Mouse (Mus musculus): ENCODE results near the gene Hgd. TPM values are rescaled to one million over a fixed set of nuclear protein-coding genes. Genes with fewer than 3 reads are reported as not detected.

Hgd gene
- polyA plus RNA-seq, 1 experiment, result 0.31 TPM

DNA sequence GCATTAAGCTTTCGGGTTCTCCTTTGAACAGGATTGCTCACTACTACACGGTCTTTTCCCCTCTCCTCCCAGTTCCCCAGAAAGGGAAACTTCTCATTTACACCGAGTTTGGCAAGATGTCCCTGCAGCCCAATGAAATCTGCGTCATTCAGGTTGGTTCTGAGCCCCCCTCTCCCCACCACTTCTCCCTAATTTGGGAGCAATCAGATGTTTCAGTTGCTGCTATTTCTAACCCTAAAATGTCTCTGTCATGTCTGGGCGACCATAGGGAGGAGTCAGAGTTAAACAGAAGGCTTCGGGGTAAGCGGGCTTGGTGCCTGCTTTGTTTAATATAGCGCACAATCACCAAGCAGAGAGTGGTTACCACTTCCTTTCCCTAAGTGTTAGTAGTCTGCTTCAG lies 36.2 kb downstream of the Hgd start:
- TF ChIP-seq CTCF (IDR thresholded peaks at IDR 0.05; ENCODE audit: insufficient read depth, low read length), result no peak
- no peak for TF ChIP-seq POLR2A (IDR thresholded peaks at IDR 0.05; ENCODE audit: borderline replicate concordance, extremely low read depth, low read depth, low read length)
- Histone ChIP-seq H3K4me1 (ENCODE audit: control insufficient read depth, insufficient read depth, low read length) (no peaks in the 10 kb centered on the region), H3K4me3 (replicated peaks; ENCODE audit: extremely low read depth, low read depth, low read length) (no peak overlapping the region)
- no peak for DNase-seq
- WGBS, result 63% methylated on average over 8 of the region's 8 CpGs

DNA sequence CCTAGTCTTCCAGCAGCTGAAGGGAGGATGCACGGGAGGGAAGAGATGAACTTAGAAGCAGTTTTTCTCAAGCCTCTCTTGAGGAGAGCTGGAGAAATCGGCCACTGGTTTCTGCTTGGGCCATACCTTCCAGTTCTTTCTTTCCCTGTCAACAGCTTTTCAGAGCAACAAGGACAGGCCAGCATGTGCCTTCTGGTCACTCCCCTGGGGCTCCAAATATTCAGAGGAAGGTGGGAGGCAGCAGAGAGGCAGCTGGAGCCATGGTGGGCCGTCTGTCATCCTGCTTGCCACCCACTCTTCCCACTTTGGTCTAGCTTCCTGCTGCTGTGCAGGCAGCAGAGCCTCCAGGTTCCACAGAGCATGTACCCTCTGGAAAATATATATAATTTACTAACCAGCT lies 37.7 kb downstream of the Hgd start:
- H3K4me1 ChIP-seq (ENCODE audit: control insufficient read depth, insufficient read depth, low read length), result no peaks in the 10 kb centered on the region
- TF ChIP-seq CTCF (IDR thresholded peaks at IDR 0.05; ENCODE audit: insufficient read depth, low read length), result no peak
- no peak for TF ChIP-seq POLR2A (IDR thresholded peaks at IDR 0.05; ENCODE audit: borderline replicate concordance, extremely low read depth, low read depth, low read length)
- 42% methylated on average over 3 of the region's 3 CpGs for WGBS
- no peak overlapping the region for H3K4me3 ChIP-seq (replicated peaks; ENCODE audit: extremely low read depth, low read depth, low read length)
- no peak for DNase-seq

DNA sequence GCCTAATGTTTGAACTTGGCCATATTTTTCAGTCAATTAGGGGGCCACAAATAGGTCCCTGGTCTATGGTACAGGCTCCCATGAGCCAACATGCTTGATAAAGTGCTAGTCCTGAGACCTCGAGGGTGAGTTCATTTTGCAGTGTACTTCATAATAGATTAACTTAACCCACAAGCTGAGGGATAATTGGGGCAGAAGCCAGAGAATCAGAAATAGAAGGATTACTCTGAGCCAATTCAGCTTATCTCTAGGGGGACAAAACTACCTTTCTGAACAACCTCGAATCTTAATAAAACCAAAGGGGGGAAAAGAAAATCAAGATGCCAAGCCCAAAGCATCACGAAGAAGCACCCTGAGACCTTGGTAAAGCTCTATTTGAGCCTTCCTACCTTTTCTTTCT lies 42.5 kb downstream of the Hgd start:
- no peak for DNase-seq
- H3K4me1 ChIP-seq (ENCODE audit: control insufficient read depth, insufficient read depth, low read length), result no peaks in the 10 kb centered on the region
- TF ChIP-seq POLR2A (IDR thresholded peaks at IDR 0.05; ENCODE audit: borderline replicate concordance, extremely low read depth, low read depth, low read length) (no peak), CTCF (IDR thresholded peaks at IDR 0.05; ENCODE audit: insufficient read depth, low read length) (no peak)
- 75% methylated on average over 3 of the region's 3 CpGs for WGBS
- H3K4me3 ChIP-seq (replicated peaks; ENCODE audit: extremely low read depth, low read depth, low read length), result no peak overlapping the region

DNA sequence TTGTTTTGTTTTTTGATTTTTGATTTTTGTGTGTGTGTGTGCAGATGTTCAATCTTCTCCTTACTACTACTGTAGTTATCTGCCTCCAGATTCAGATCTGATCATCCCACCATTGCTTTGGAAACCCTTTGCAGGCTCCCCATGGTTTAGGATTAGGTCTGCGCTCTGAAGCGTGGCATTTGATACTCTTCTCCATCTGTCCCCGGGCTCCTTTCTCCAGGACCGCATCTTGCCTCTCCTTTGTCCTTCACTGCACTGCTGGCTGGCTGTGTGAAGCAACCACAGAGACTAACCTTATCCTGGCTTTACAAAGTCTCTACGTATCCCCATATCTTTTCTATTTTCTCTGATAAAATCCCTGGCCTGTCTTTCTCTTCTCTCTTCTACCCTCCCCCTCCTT lies 43.0 kb downstream of the Hgd start:
- TF ChIP-seq CTCF (IDR thresholded peaks at IDR 0.05; ENCODE audit: insufficient read depth, low read length) (no peak), POLR2A (IDR thresholded peaks at IDR 0.05; ENCODE audit: borderline replicate concordance, extremely low read depth, low read depth, low read length) (no peak)
- Histone ChIP-seq H3K4me3 (replicated peaks; ENCODE audit: extremely low read depth, low read depth, low read length) (no peak overlapping the region), H3K4me1 (ENCODE audit: control insufficient read depth, insufficient read depth, low read length) (no peaks in the 10 kb centered on the region)
- DNase-seq, result no peak
- WGBS, result 74% methylated on average over 5 of the region's 5 CpGs

DNA sequence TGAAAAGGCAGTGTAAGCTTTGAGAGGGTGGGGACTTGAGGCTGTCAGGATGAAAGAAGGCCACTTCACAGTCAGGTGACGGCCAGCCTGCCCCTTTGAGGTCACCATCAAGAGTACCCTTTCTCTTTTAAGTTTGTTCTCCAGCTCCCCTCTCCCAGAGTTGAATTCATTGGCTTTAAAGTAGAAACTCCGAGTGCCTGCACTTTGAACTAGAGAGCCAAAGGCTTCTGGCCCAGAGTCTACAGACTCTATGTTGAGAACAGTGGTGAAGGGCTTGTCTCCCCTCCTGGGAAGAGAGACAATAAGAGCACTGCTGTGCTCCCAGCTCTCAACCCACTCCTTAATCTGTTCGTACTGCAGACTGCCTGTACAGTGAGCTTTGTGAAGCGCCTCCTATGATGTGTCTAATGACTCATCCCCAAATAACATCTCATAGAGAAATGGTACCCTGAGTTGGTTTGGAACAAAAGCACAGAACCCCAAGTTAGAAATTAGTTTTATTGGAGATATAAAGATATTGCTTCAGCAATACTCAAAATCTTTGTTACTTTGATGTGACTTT lies 46.5 kb downstream of the Hgd start:
- TF ChIP-seq CTCF (IDR thresholded peaks at IDR 0.05; ENCODE audit: insufficient read depth, low read length) (no peak), POLR2A (IDR thresholded peaks at IDR 0.05; ENCODE audit: borderline replicate concordance, extremely low read depth, low read depth, low read length) (no peak)
- H3K4me3 ChIP-seq (replicated peaks; ENCODE audit: extremely low read depth, low read depth, low read length), result no peak overlapping the region
- H3K4me1 ChIP-seq (ENCODE audit: control insufficient read depth, insufficient read depth, low read length), result no peaks in the 10 kb centered on the region
- WGBS, result 64% methylated on average over 4 of the region's 4 CpGs
- DNase-seq, result no peak

DNA sequence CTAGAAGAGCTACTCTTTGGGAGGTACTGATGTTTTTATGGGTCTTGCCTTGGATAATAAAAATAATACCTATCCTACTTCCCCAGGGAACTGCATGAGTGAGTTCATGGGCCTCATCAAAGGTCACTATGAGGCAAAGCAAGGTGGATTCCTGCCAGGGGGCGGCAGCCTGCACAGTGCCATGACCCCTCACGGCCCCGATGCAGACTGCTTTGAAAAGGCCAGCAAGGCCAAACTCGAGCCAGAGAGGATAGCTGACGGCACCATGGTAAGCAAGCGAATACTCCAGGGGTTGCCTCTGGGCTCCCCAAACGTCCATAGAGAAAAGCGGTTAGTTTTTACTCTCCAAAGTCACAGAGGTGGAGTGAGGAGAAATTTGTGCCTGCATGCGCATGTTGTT lies 48.4 kb downstream of the Hgd start:
- no peak for TF ChIP-seq POLR2A (IDR thresholded peaks at IDR 0.05; ENCODE audit: borderline replicate concordance, extremely low read depth, low read depth, low read length)
- no peak for TF ChIP-seq CTCF (IDR thresholded peaks at IDR 0.05; ENCODE audit: insufficient read depth, low read length)
- no peak overlapping the region for H3K4me3 ChIP-seq (replicated peaks; ENCODE audit: extremely low read depth, low read depth, low read length)
- DNase-seq, result no peak
- WGBS, result 77% methylated on average over 9 of the region's 9 CpGs
- H3K4me1 ChIP-seq (ENCODE audit: control insufficient read depth, insufficient read depth, low read length), result no peaks in the 10 kb centered on the region

DNA sequence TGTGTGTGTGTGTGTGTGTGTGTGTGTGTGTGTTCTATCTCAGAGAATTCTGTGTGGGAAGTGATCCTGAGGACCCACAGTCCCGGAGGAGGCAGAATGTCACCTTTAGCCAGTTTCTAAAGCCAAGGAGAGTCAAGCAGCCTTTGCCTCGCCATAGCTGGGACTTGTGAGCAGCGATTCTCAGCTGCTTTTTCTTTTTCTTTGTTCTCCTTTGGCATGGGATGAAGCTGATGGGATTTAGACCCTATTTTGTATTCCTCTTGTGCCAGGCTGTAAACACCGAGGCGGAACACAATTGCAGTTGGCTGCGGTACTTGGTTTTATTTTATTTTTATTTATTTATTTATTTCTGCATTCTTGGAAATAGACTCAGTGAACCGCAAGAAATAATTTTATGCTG lies 49.1 kb downstream of the Hgd start:
- no peaks in the 10 kb centered on the region for H3K4me1 ChIP-seq (ENCODE audit: control insufficient read depth, insufficient read depth, low read length)
- DNase-seq, result no peak
- 72% methylated on average over 7 of the region's 7 CpGs for WGBS
- TF ChIP-seq CTCF (IDR thresholded peaks at IDR 0.05; ENCODE audit: insufficient read depth, low read length), result no peak
- TF ChIP-seq POLR2A (IDR thresholded peaks at IDR 0.05; ENCODE audit: borderline replicate concordance, extremely low read depth, low read depth, low read length), result no peak
- no peak overlapping the region for H3K4me3 ChIP-seq (replicated peaks; ENCODE audit: extremely low read depth, low read depth, low read length)

DNA sequence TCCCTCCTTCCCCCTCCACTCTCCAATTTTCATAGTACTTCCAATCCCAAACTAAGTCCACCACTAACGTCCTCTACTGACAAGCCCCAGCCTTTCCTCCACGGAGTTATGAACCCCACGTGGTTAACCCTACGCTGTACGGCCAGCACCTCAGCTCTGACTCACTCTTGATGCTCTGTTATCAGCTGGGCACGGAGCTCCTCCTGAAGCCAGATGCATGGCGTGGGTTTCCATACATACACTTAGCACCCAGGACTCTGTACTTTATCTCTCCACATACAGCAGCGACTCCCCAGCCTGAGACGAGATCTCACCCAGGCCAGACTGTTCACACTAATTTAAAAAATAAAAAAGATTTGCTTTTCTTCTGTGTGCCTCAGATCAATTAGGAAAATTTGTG lies 54.6 kb downstream of the Hgd start:
- no peak for TF ChIP-seq POLR2A (IDR thresholded peaks at IDR 0.05; ENCODE audit: borderline replicate concordance, extremely low read depth, low read depth, low read length)
- no peak for TF ChIP-seq CTCF (IDR thresholded peaks at IDR 0.05; ENCODE audit: insufficient read depth, low read length)
- H3K4me3 ChIP-seq (replicated peaks; ENCODE audit: extremely low read depth, low read depth, low read length), result no peak overlapping the region
- H3K4me1 ChIP-seq (ENCODE audit: control insufficient read depth, insufficient read depth, low read length), result no peaks in the 10 kb centered on the region
- DNase-seq, result no peak
- WGBS, result 61% methylated on average over 9 of the region's 9 CpGs

DNA sequence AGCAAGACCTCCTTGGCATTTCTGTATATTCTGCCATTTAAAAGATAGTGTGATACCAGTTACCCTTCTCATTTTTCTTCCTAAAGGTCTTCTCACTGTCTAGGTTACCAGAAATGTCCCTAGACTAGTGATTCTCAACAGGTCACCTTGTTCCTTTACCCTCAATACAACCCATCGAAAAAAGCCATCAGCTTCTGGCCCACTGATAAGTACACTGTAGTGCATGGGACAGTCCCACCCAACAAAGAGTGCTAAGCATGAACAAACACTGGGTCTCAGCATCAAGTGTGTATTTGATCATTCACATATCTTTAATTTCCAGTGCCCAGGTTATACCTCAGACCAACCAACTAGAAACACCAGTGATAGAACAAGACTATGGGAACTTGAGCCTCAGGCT lies 55.1 kb downstream of the Hgd start:
- WGBS, result 76% methylated on average over 1 of the region's 1 CpGs
- H3K4me1 ChIP-seq (ENCODE audit: control insufficient read depth, insufficient read depth, low read length), result no peaks in the 10 kb centered on the region

DNA sequence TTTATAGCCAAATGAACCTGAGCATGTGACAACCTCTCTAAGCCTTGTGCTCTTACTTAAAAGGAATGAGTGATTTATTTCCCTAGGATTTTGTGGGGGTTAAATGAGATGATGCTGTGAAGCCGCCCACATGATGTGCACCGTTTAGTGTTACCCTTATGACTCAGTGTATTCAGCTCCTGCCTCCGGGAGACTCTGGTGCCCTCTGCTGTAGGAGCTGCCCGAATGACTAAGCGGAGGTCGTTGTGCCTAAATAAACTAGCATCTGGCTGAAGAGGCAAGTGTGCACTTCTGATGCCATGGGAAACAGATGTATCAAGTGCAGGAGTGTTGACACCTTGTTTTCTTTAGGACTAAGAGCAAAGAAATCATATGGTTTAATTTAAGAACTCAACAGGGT lies 56.2 kb downstream of the Hgd start:
- TF ChIP-seq POLR2A (IDR thresholded peaks at IDR 0.05; ENCODE audit: borderline replicate concordance, extremely low read depth, low read depth, low read length) (no peak), CTCF (IDR thresholded peaks at IDR 0.05; ENCODE audit: insufficient read depth, low read length) (0 out of 2 replicates have a peak, but pooled peaks have one; percentile 12)
- H3K4me3 ChIP-seq (replicated peaks; ENCODE audit: extremely low read depth, low read depth, low read length), result no peak overlapping the region
- no peaks in the 10 kb centered on the region for H3K4me1 ChIP-seq (ENCODE audit: control insufficient read depth, insufficient read depth, low read length)
- WGBS, result 49% methylated on average over 6 of the region's 6 CpGs
- no peak for DNase-seq

More for the DNA sequence above, 55.1 kb downstream of the Hgd start:
- H3K4me3 ChIP-seq (replicated peaks; ENCODE audit: extremely low read depth, low read depth, low read length), result no peak overlapping the region
- DNase-seq, result no peak
- TF ChIP-seq POLR2A (IDR thresholded peaks at IDR 0.05; ENCODE audit: borderline replicate concordance, extremely low read depth, low read depth, low read length) (no peak), CTCF (IDR thresholded peaks at IDR 0.05; ENCODE audit: insufficient read depth, low read length) (no peak)
